Mouse (Mus musculus): Measurements from ENCODE around the gene Irak1. TPM values are rescaled to one million over a fixed set of nuclear protein-coding genes. Genes with fewer than 3 reads are reported as not detected.
A peak's percentile ranks its signal among the peaks of the same experiment; 100 is the strongest.

The Irak1 gene
- polyA plus RNA-seq (2016; fragmentation: Nextera tagmentation; extraction: Ambion mirVana) = 59.3 and 60.8 TPM in 2 replicates

DNA sequence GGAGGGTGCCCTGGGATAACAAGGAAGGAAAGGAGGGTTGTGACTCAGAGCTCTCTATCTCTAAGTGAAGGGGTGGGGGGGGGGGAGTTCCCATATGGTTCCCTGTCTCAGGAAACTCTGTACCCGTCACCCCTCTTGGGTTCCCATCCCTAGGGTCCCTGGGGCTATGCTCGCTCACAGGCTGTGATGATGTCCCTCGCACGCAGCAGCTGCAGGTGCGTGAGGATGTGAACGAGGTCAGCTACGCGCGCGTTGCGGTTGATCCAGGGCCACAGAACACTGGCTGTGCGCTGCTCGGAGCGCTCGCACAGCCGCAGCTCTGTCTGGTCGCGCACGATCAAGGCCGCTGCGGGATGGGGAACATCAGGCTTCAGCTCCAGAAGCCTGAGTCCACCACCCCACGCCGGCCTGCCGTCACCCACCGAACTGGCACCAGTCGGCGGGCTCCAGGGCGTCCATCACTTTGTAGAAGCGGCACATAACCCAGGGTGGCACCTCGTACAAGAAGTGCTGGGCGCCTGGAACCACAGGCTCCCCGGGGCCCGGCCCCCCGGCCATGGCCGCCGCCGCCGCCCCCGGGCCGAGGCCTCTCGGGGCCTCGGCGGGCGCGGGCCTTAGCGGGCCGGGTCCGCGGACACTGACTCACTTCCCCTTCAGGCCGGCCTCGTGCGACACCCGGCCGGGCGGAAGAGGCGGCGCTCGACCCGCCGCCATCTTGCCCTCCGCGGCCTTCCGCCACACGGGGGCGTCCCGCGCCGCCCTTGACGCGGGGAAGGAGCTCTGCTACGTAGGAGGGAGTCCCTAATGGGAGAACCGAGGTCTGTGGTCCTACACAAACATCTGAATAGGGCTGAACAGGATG lies at the start of gene Irak1:
Irak1 (minus strand) TSS at position 731 of the 862 bp plus-strand sequence.
- WGBS = 16% methylated on average over 72 of the region's 72 CpGs
- peaks cover 32% of the 10 kb centered on the region; the same call in 1 of the 2 replicates for H3K27me3 ChIP-seq (ENCODE audit: insufficient read depth, poor library complexity, severe bottlenecking)
- H3K4me1 ChIP-seq = no peaks in the 10 kb centered on the region; the same call in 1 of the 2 replicates
- peaks cover 25% of the 10 kb centered on the region; the same call in 1 of the 2 replicates for H3K36me3 ChIP-seq
- DNase-seq (ENCODE audit: low spot score) = peak; percentile 89
- peak within 1 kb of the TSS; percentile 69 for H3K4me3 ChIP-seq
- no peaks in the 10 kb centered on the region for H3K9me3 ChIP-seq
- peak within 1 kb of the TSS; percentile 94 for H3K27ac ChIP-seq

GRCm38 (mm10) chrX:74070794-74071193 lies 47.1 kb upstream of the Irak1 start:
- H3K36me3 ChIP-seq = peaks cover 8% of the 10 kb centered on the region; the same call in 1 of the 2 replicates
- H3K27me3 ChIP-seq (ENCODE audit: insufficient read depth, poor library complexity, severe bottlenecking) = no peaks in the 10 kb centered on the region
- no peaks in the 10 kb centered on the region for H3K9me3 ChIP-seq
- H3K27ac ChIP-seq = no peak overlapping the region
- H3K4me1 ChIP-seq = no peaks in the 10 kb centered on the region
- DNase-seq (ENCODE audit: low spot score) = no peak
- no peak overlapping the region for H3K4me3 ChIP-seq

DNA sequence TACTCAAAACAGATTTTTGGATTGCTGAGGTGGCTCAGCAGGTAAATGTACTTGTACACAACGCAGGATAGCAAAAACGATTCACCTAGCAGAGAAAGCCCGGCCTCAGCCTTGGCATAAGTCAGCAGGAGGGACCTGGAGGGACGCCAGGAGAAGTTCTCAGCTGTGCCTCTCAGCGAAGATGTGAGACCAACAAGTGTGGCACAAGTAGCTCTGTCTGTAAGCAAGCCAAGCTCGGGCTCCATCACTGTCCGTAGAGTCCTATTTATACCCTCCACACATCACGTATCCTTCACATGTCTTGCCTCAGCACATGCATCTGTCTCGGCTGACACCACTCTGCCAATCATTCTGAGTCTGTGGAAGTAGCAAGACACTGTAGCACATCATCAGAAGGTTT lies 44.2 kb upstream of the Irak1 start:
- Histone ChIP-seq H3K4me1 (no peaks in the 10 kb centered on the region), H3K36me3 (peaks cover 4% of the 10 kb centered on the region; the same call in 1 of the 2 replicates), H3K9me3 (no peaks in the 10 kb centered on the region), H3K4me3 (no peak overlapping the region), H3K27ac (no peak overlapping the region), H3K27me3 (ENCODE audit: insufficient read depth, poor library complexity, severe bottlenecking) (no peaks in the 10 kb centered on the region)
- 71% methylated on average over 9 of the region's 9 CpGs for WGBS
- DNase-seq (ENCODE audit: low spot score) = no peak

DNA sequence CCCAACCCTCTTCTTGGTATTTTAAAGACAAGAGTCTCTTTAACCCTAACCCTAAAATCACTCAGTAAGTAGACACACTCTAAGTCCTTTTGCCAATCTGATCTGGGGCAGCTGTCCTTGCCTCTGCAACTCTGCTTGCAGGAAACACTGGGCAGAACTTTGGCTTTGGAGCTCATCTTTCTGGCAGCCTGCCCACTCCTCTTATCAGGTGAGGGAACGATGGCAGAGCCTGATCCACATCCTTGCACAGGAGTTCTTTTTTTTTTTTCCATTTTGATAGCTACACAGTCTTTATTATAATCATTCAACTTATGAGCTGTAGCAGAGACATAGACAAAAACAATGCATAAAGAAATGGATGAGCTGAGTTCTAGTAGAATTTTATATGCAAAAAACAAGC lies 21.4 kb upstream of the Irak1 start:
- H3K27me3 ChIP-seq (ENCODE audit: insufficient read depth, poor library complexity, severe bottlenecking) = no peaks in the 10 kb centered on the region
- no peak overlapping the region for H3K4me3 ChIP-seq
- DNase-seq (ENCODE audit: low spot score) = no peak
- no peaks in the 10 kb centered on the region for H3K4me1 ChIP-seq
- no peaks in the 10 kb centered on the region for H3K36me3 ChIP-seq
- H3K27ac ChIP-seq = no peak overlapping the region
- H3K9me3 ChIP-seq = no peaks in the 10 kb centered on the region
- 31% methylated on average over 1 of the region's 1 CpGs for WGBS

DNA sequence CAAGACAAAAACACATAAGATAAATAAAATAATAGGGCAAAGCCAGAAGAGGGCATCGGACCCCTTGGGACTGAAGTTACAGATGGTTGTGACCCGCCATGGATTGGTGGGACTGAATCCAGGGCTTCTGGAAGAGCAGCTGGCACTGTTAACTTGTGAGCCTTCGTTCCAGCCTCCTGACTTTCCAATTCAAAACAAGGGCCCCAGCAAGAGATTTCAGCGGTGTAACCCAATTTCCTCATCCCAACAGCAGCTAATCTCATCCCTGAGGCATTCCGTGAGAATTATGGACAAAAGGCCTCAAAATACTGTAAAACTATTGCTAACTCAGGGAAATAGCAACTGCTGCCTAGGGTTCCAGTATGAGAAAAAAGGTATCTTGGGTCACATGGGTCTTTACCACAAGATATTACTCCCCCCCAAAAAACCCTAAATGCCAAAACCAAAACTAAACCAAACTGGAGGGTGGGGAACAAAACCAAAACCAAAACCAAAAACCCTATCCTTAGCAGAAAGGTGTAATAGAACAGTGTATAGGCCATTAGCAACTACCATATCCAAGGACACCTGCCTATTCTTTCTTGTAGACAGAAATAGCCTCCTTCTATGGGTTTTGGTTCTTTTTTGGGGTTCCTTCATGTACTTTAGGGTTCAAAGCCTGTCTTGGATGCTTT lies 14.1 kb upstream of the Irak1 start:
- WGBS = 83% methylated on average over 5 of the region's 5 CpGs
- H3K4me3 ChIP-seq = no peak overlapping the region

GRCm38 (mm10) chrX:74030000-74030399 lies 6.3 kb upstream of the Irak1 start:
- no peak overlapping the region for H3K4me3 ChIP-seq
- DNase-seq (ENCODE audit: low spot score) = no peak
- H3K27me3 ChIP-seq (ENCODE audit: insufficient read depth, poor library complexity, severe bottlenecking) = peaks cover 15% of the 10 kb centered on the region; the same call in 1 of the 2 replicates

More for the DNA sequence above, 14.1 kb upstream of the Irak1 start:
- Histone ChIP-seq H3K27me3 (ENCODE audit: insufficient read depth, poor library complexity, severe bottlenecking) (no peaks in the 10 kb centered on the region), H3K27ac (no peak overlapping the region), H3K9me3 (no peaks in the 10 kb centered on the region), H3K4me1 (no peaks in the 10 kb centered on the region), H3K36me3 (peaks cover 26% of the 10 kb centered on the region)
- DNase-seq (ENCODE audit: low spot score) = no peak

GRCm38 (mm10) chrX:74022795-74023187 lies 927 bp downstream of the Irak1 start:
- Histone ChIP-seq H3K4me1 (no peaks in the 10 kb centered on the region; the same call in 1 of the 2 replicates), H3K4me3 (peak overlapping the region; percentile 69), H3K27me3 (ENCODE audit: insufficient read depth, poor library complexity, severe bottlenecking) (peaks cover 26% of the 10 kb centered on the region; the same call in 1 of the 2 replicates), H3K36me3 (peaks cover 31% of the 10 kb centered on the region; the same call in 1 of the 2 replicates), H3K27ac (peak overlapping the region; percentile 94), H3K9me3 (no peaks in the 10 kb centered on the region)
- no peak for DNase-seq (ENCODE audit: low spot score)
- WGBS = 39% methylated on average over 6 of the region's 6 CpGs

More at GRCm38 (mm10) chrX:74030000-74030399, 6.3 kb upstream of the Irak1 start:
- Histone ChIP-seq H3K4me1 (peaks cover 4% of the 10 kb centered on the region; the same call in 1 of the 2 replicates), H3K9me3 (no peaks in the 10 kb centered on the region), H3K36me3 (peaks cover 5% of the 10 kb centered on the region; the same call in 1 of the 2 replicates), H3K27ac (no peak overlapping the region)
- WGBS = 54% methylated on average over 1 of the region's 1 CpGs

- no peak overlapping the region for H3K4me3 ChIP-seq
- no peaks in the 10 kb centered on the region for H3K9me3 ChIP-seq
- no peaks in the 10 kb centered on the region for H3K4me1 ChIP-seq
- DNase-seq (ENCODE audit: low spot score) = no peak
- H3K27ac ChIP-seq = no peak overlapping the region
- 100% methylated on average over 1 of the region's 1 CpGs for WGBS
- no peaks in the 10 kb centered on the region for H3K27me3 ChIP-seq (ENCODE audit: insufficient read depth, poor library complexity, severe bottlenecking)
- H3K36me3 ChIP-seq = peaks cover 38% of the 10 kb centered on the region
These were observed 9.1 kb downstream of the Irak1 start for GRCm38 (mm10) chrX:74014597-74014996.

- Histone ChIP-seq H3K36me3 (no peaks in the 10 kb centered on the region), H3K4me3 (no peak overlapping the region), H3K9me3 (no peaks in the 10 kb centered on the region), H3K27ac (no peak overlapping the region), H3K27me3 (ENCODE audit: insufficient read depth, poor library complexity, severe bottlenecking) (no peaks in the 10 kb centered on the region), H3K4me1 (no peaks in the 10 kb centered on the region)
- WGBS = 59% methylated on average over 8 of the region's 8 CpGs
- no peak for DNase-seq (ENCODE audit: low spot score)
These were observed 15.7 kb downstream of the Irak1 start for GRCm38 (mm10) chrX:74008063-74008462.

DNA sequence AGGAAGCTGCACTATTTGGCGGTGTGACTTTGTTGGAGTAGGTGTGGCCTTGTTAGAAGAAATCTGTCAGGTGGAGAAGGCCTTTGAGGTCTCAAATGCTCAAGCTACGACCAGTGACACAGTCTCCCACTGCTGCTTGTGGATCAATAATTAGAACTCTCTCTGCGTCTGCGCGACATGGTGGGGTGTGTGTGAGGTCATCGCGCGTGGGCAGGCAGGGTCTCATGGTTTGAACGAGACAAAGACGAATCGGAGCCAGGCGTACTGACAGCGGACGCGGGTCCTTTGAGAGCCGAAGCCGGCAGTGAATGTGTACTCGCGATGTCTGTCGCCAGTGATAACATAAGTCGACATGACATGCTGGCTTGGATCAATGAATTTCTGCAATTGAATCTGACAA lies 17.3 kb downstream of the Irak1 start:
- DNase-seq (ENCODE audit: low spot score) = no peak
- Histone ChIP-seq H3K9me3 (no peaks in the 10 kb centered on the region), H3K36me3 (no peaks in the 10 kb centered on the region), H3K27me3 (ENCODE audit: insufficient read depth, poor library complexity, severe bottlenecking) (no peaks in the 10 kb centered on the region), H3K4me3 (no peak overlapping the region), H3K27ac (no peak overlapping the region), H3K4me1 (no peaks in the 10 kb centered on the region)
- 78% methylated on average over 21 of the region's 21 CpGs for WGBS

GRCm38 (mm10) chrX:74003644-74004043 lies 20.1 kb downstream of the Irak1 start:
- 58% methylated on average over 2 of the region's 2 CpGs for WGBS
- DNase-seq (ENCODE audit: low spot score) = no peak
- H3K27ac ChIP-seq = no peak overlapping the region
- H3K36me3 ChIP-seq = no peaks in the 10 kb centered on the region
- no peaks in the 10 kb centered on the region; the same call in 1 of the 2 replicates for H3K4me1 ChIP-seq
- no peaks in the 10 kb centered on the region for H3K9me3 ChIP-seq
- no peaks in the 10 kb centered on the region for H3K27me3 ChIP-seq (ENCODE audit: insufficient read depth, poor library complexity, severe bottlenecking)
- H3K4me3 ChIP-seq = no peak overlapping the region

GRCm38 (mm10) chrX:74001024-74001423 lies 22.7 kb downstream of the Irak1 start:
- H3K36me3 ChIP-seq = no peaks in the 10 kb centered on the region
- no peak for DNase-seq (ENCODE audit: low spot score)
- H3K4me1 ChIP-seq = no peaks in the 10 kb centered on the region; the same call in 1 of the 2 replicates
- 57% methylated on average over 3 of the region's 3 CpGs for WGBS
- H3K4me3 ChIP-seq = no peak overlapping the region
- no peaks in the 10 kb centered on the region for H3K9me3 ChIP-seq
- H3K27ac ChIP-seq = no peak overlapping the region
- no peaks in the 10 kb centered on the region for H3K27me3 ChIP-seq (ENCODE audit: insufficient read depth, poor library complexity, severe bottlenecking)

Measured in heart, embryonic 10.5 days (tissue).